Mouse (Mus musculus): ENCODE results near the gene Ccdc13.

Gene Ccdc13

GRCm38 (mm10) chr9:121807947-121808346 is 31.3 kb downstream of the Ccdc13 start:
- in situ Hi-C loops (cut with MboI, MseI): no loop called here

GRCm38 (mm10) chr9:121807546-121807945 is 31.7 kb downstream of the Ccdc13 start:
- in situ Hi-C loops (cut with MboI, MseI): no loop called here

GRCm38 (mm10) chr9:121802747-121803146 is 36.5 kb downstream of the Ccdc13 start:
- in situ Hi-C loops (cut with MboI, MseI): no loop called here

- in situ Hi-C loops (cut with MboI, MseI): loop anchor here (25.0 kb wide), 1 partner anchor 312 kb away; the partner anchor contains the start of gene Cck
Measured at GRCm38 (mm10) chr9:121798887-121799520, 40.3 kb downstream of the Ccdc13 start.

GRCm38 (mm10) chr9:121797722-121798121 is 41.5 kb downstream of the Ccdc13 start:
- in situ Hi-C loops (cut with MboI, MseI): loop anchor here (25.0 kb wide), 1 partner anchor 310 kb away; the partner anchor contains the start of gene Cck

- in situ Hi-C loops (cut with MboI, MseI): loop anchor here (25.0 kb wide), 1 partner anchor 308 kb away; the partner anchor contains the start of gene Cck
Measured at GRCm38 (mm10) chr9:121794972-121795539, 44.2 kb downstream of the Ccdc13 start.

GRCm38 (mm10) chr9:121791757-121792521 is 47.3 kb downstream of the Ccdc13 start, which contains the start of gene Hhatl:
Gene Hhatl, minus strand, starts transcription at chr9:121792507.
- in situ Hi-C loops (cut with MboI, MseI): loop anchor here (25.0 kb wide), 1 partner anchor 305 kb away; the partner anchor contains the start of gene Cck

GRCm38 (mm10) chr9:121791206-121791605 is 48.1 kb downstream of the Ccdc13 start:
- in situ Hi-C loops (cut with MboI, MseI): loop anchor here (25.0 kb wide), 1 partner anchor 304 kb away; the partner anchor contains the start of gene Cck

- in situ Hi-C loops (cut with MboI, MseI): loop anchor here (10.0 to 25.0 kb wide), 2 partner anchors 299 to 622 kb away; partner anchors contain the start of gene Cck
Measured at GRCm38 (mm10) chr9:121786359-121786758, 52.9 kb downstream of the Ccdc13 start.

- in situ Hi-C loops (cut with MboI, MseI): loop anchor here (10.0 to 25.0 kb wide), 2 partner anchors 298 to 620 kb away; partner anchors contain the start of gene Cck
Measured at GRCm38 (mm10) chr9:121785261-121785660, 54.0 kb downstream of the Ccdc13 start.

- in situ Hi-C loops (cut with MboI, MseI): loop anchor here (10.0 to 25.0 kb wide), 2 partner anchors 298 to 620 kb away; partner anchors contain the start of gene Cck
Measured at GRCm38 (mm10) chr9:121784801-121785200, 54.5 kb downstream of the Ccdc13 start.

- in situ Hi-C loops (cut with MboI, MseI): loop anchor here (25.0 kb wide), 1 partner anchor 291 kb away; the partner anchor contains the start of gene Cck
Measured at GRCm38 (mm10) chr9:121778066-121778624, 61.1 kb downstream of the Ccdc13 start.

GRCm38 (mm10) chr9:121777484-121778065 is 61.7 kb downstream of the Ccdc13 start, which contains the start of gene Klhl40:
Gene Klhl40, plus strand, starts transcription at chr9:121777607.
- in situ Hi-C loops (cut with MboI, MseI): loop anchor here (25.0 kb wide), 1 partner anchor 290 kb away; the partner anchor contains the start of gene Cck

GRCm38 (mm10) chr9:121776511-121776910 is 62.8 kb downstream of the Ccdc13 start:
- in situ Hi-C loops (cut with MboI, MseI): loop anchor here (25.0 kb wide), 1 partner anchor 289 kb away; the partner anchor contains the start of gene Cck

- in situ Hi-C loops (cut with MboI, MseI): loop anchor here (25.0 kb wide), 1 partner anchor 289 kb away; the partner anchor contains the start of gene Cck
Measured at GRCm38 (mm10) chr9:121775951-121776350, 63.3 kb downstream of the Ccdc13 start.

GRCm38 (mm10) chr9:121772412-121772811 is 66.8 kb downstream of the Ccdc13 start:
- in situ Hi-C loops (cut with MboI, MseI): loop anchor here (25.0 kb wide), 1 partner anchor 1215 kb away; no protein-coding TSS in a partner anchor

GRCm38 (mm10) chr9:121765166-121765855 is 74.0 kb downstream of the Ccdc13 start:
- in situ Hi-C loops (cut with MboI, MseI): loop anchor here (25.0 kb wide), 1 partner anchor 1222 kb away; no protein-coding TSS in a partner anchor

GRCm38 (mm10) chr9:121763716-121764115 is 75.5 kb downstream of the Ccdc13 start:
- in situ Hi-C loops (cut with MboI, MseI): loop anchor here (25.0 kb wide), 1 partner anchor 1224 kb away; no protein-coding TSS in a partner anchor

- in situ Hi-C loops (cut with MboI, MseI): loop anchor here (25.0 kb wide), 1 partner anchor 1225 kb away; no protein-coding TSS in a partner anchor
Measured at GRCm38 (mm10) chr9:121762761-121763160, 76.5 kb downstream of the Ccdc13 start.

GRCm38 (mm10) chr9:121762248-121762647 is 77.0 kb downstream of the Ccdc13 start:
- in situ Hi-C loops (cut with MboI, MseI): loop anchor here (25.0 kb wide), 1 partner anchor 1225 kb away; no protein-coding TSS in a partner anchor

Data from regulatory T cell (primary cell).